Mouse (Mus musculus): Measurements from ENCODE around the gene Scd1.
A peak's percentile ranks its signal among the peaks of the same experiment; 100 is the strongest.

Scd1 gene

DNA sequence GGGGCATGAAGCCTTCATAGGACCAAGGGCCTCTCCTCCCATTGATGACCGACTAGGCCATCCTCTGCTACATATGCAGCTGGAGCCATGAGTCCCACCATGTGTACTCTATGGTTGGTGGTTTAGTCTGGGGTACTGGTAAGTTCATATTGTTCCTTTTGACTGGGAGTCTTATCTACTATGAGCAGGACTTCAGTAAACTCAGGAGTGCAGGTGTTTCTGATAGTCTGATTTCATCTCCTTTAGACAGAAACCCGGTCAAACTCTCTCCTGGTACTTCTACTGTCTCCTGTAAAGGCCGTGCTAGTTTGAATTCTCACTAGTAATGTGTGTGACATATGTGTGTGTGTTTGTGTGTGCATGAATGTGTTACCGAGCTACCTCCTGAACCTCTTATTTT lies 41.9 kb downstream of the Scd1 start:
- DNase-seq (ENCODE audit: low read depth, low spot score): no peak

DNA sequence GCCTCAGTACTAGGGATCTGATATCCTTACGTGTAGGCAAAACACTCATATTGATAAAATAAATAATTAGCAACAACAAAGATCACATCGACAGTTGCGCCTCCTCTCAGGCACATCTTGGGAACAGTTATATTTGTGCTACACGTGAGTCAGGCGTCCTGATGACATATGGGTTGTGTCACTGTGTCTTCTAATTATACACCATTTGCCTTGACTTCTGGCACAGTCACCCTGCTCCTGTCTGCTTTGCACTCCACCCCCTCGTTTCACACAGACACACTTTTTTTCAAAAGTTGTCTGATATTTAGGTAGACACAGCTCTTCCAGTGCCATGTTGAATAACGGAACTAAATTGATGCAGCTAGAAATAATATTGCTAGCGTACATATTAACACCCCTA lies 43.6 kb downstream of the Scd1 start:
- no peak for DNase-seq (ENCODE audit: low read depth, low spot score)

DNA sequence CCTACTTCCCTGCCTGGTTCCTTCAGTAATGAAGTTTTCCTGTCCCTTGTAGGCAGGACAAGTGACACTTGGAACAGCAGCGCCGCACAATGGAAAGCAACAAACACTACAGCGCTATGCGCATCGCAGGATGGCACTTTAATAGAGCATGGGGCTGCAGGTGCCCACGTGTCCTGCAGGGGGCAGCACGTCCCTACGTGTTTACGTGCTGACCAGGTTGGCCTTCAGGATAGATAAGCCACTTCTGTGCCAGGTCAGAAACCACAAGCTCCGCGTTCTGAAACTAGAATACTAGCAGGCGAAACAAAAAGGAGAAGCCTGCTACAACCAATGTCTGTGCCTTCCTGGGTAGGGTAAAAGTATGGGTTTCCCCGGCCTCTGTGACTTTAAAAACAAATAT lies 44.1 kb downstream of the Scd1 start:
- peak; percentile 60 for DNase-seq (ENCODE audit: low read depth, low spot score)

DNA sequence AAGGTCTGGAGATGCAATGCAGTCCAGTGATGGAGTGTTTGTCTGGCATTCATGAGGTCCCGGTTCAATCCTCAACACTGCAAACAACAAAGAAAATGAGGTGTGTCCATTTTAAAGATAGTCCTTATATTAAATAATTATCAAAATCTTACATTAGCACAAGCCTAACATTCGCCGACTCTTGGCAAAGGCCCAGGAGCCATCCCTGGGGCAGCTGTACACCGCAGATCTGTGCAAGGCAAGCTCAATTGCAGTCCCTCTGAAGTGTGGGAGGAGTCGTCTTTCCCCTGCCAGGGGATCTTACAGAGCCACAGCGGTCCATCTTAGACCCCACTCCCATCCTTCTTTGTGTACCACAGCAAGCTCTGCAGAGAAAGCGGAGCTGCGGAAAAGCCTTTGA lies 49.0 kb downstream of the Scd1 start:
- no peak for DNase-seq (ENCODE audit: low read depth, low spot score)

DNA sequence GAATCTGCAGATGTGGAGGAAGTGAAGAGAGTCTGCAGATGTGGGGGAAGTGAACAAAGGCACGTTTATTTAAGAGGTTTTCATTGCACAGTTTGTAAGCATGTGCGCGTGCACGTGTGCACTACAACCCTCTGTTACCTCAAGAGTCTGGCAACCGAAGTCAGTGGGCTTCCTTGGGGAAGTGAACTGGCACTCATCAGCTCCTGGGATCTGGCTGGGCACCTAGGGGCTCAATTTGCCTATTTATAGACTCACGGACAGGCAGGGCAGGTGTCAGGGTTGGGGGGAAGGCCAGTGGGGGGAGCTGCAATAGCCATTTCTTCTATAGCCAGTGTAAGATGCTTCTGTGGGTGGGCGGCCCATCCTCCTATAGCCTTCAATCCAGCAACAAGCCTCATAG lies 55.9 kb downstream of the Scd1 start:
- DNase-seq (ENCODE audit: low read depth, low spot score): no peak

DNA sequence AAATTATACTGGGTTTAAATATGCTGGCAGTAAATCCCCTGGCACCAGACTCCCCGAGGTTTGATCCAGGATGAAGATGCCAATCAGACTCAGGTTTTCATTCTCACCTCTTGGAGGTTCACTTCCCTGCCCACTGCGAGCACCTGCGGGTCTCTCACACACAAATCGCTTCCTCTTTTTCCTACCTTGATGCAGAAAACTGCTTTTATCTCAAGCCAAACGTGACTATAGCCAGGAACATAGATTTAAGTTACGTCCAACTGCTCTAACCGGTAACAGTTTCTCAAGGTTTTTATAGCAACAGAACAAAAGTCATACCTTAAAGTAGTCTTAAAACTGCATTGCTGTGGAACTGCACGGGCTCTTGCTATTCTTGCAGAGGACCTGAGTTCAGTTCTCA lies 58.0 kb downstream of the Scd1 start:
- DNase-seq (ENCODE audit: low read depth, low spot score): no peak

Data from c-Kit-negative CD71-positive TER-119-positive erythroid progenitor cells, embryonic 14.5 days (primary cell).